Mouse (Mus musculus): ENCODE results near the gene Muc4. TPM values are rescaled to one million over a fixed set of nuclear protein-coding genes. Genes with fewer than 3 reads are reported as not detected.

The Muc4 gene
- total RNA-seq, 1 experiment from 2014 or later, result not detected

Other genes starting within 250 kb of the Muc4 start
- gene Slc51a, start 248.0 kb upstream of the Muc4 start, total RNA-seq (2021), result not detected in 2 replicates
- not detected in 2 replicates for gene Zdhhc19, start 239.6 kb upstream of the Muc4 start, total RNA-seq (2021)
- gene Tfrc, start 127.0 kb upstream of the Muc4 start, total RNA-seq (2021), result 37.9 and 42.6 TPM in 2 replicates
- 34.8 and 52.2 TPM in 2 replicates for gene Tnk2, start 92.0 kb upstream of the Muc4 start, total RNA-seq (2021)
- 0.12 TPM in 1 of 2 replicates, not detected in the other for gene Muc20, start 61.5 kb downstream of the Muc4 start, total RNA-seq (2021)
- not detected in 2 replicates for gene Smbd1, start 74.6 kb downstream of the Muc4 start, total RNA-seq (2021)
- 101 and 103 TPM in 2 replicates for gene Fyttd1, start 141.6 kb downstream of the Muc4 start, total RNA-seq (2021)
- 32.6 and 36.4 TPM in 2 replicates for gene Rubcn, start 141.9 kb downstream of the Muc4 start, total RNA-seq (2021)
- gene Lrch3, start 178.2 kb downstream of the Muc4 start, total RNA-seq (2021), result 40.7 and 42.7 TPM in 2 replicates

Measured in adrenal gland, postnatal 25 days (tissue).